ENCODE assay signal across 18 mouse cellular contexts in genomic region chr2:79126170-79126879, GRCm38 (mm10).
DNase-seq lines count a peak whose midpoint lies in the region; ATAC-seq and TF ChIP-seq lines count a peak whose summit lies in the region.
"Had no signal": no experiment of that assay in that cellular context is flagged by ENCODE, and none has a peak within 500 bp of the region (broad histone marks: within the 10 kb centered on the region; RNA-seq: fewer than 3 reads in every experiment).

No protein-coding gene starts in this region.

- peak; percentile 84 for ATAC-seq in megakaryocyte progenitor cell, adult 5-6 weeks (replicated peaks; ENCODE audit: poor library complexity)
- ATAC-seq: intestine, embryonic 16.5 days; midbrain, embryonic 15.5 days had no signal

- no peak overlapping the region for H3K27ac ChIP-seq in layer of hippocampus, adult 2 months
- H3K27ac ChIP-seq: embryonic facial prominence, embryonic 10.5 days; heart, embryonic 10.5 days; hindbrain, embryonic 15.5 days; midbrain, embryonic 15.5 days; stomach, embryonic 15.5 days had no signal

- DNase-seq in thymus, postnatal 0 days (ENCODE audit: low spot score) = peak; percentile 32
- DNase-seq in thymus, postnatal 10 days (ENCODE audit: low spot score in 2 of 2) = no peak
- peak; percentile 20 for DNase-seq in liver
- no peak for DNase-seq in layer of hippocampus, adult 2 months (ENCODE audit: low spot score in 2 of 2)
- no peak for DNase-seq in cerebellum, postnatal 4 days (ENCODE audit: low spot score in 2 of 2)
- no peak for DNase-seq in right cerebral cortex, postnatal 25 days
- DNase-seq: cerebellum, postnatal 25 days; gastrocnemius, postnatal 10 days; right cerebral cortex, adult 18-20 months; spleen, adult 18-20 months had no signal

- no peak overlapping the region for H3K4me3 ChIP-seq in layer of hippocampus, adult 2 months
- H3K4me3 ChIP-seq: embryonic facial prominence, embryonic 10.5 days; erythroblast, embryonic 14.5 days; heart, embryonic 10.5 days; hindbrain, embryonic 15.5 days; midbrain, embryonic 15.5 days; stomach, embryonic 15.5 days had no signal

- no peak for TF ChIP-seq CTCF in layer of hippocampus, adult 2 months (conservative IDR thresholded peaks at IDR 0.05)

Comparison
In these comparisons a context has a peak if more than half of its experiments do, and no peak if none do; other contexts are left out.
1. DNase-seq: peak in thymus, postnatal 0 days (single experiment) and liver (single experiment); none in thymus, postnatal 10 days (0 of 2), layer of hippocampus, adult 2 months (0 of 2), cerebellum, postnatal 4 days (0 of 2) and right cerebral cortex, postnatal 25 days (single experiment).